Mouse (Mus musculus) heart, embryonic 14.5 days (tissue): ENCODE data around the gene Cacna1b. TPM values are rescaled to one million over a fixed set of nuclear protein-coding genes. Genes with fewer than 3 reads are reported as not detected.

Experiments
- ATAC-seq: fragments of 200-750 bp; cut with Nextera tagmentation; 2 replicates; pipeline ENCODE4 v1.8.0; 2017; ENCODE audit warnings: low read depth, moderate TSS enrichment; ENCODE audit not compliant: insufficient number of reproducible peaks, insufficient read depth, low FRiP score
- H3K27ac ChIP-seq, 2 experiments: fragments of 200-500 bp in 1 of 2; fragments of 300-500 bp in 1 of 2; sonication (generic) in 1 of 2; replicated peaks in 1 of 2; 2 replicates each; pipeline ENCODE4 v1.5.1; 2012 to 2014; ENCODE audit warnings: low read depth in 2 of 2, low read length in 2 of 2, control low read depth in 1 of 2, mild to moderate bottlenecking in 1 of 2, mixed read lengths in 1 of 2; ENCODE audit not compliant: control insufficient read depth in 1 of 2, insufficient read depth in 1 of 2
- H3K27me3 ChIP-seq: fragments of 300-500 bp; sonication (generic); 2 replicates; pipeline ENCODE4 v1.6.1; 2014; ENCODE audit warnings: mild to moderate bottlenecking, low read length, control low read depth; ENCODE audit not compliant: control insufficient read depth, insufficient read depth
- H3K36me3 ChIP-seq: fragments of 300-500 bp; sonication (generic); 2 replicates; pipeline ENCODE4 v1.6.1; 2014; ENCODE audit warnings: mild to moderate bottlenecking, control low read depth, low read length, mixed read lengths; ENCODE audit not compliant: control insufficient read depth, insufficient read depth
- H3K4me1 ChIP-seq, 2 experiments: fragments of 200-500 bp in 1 of 2; fragments of 300-500 bp in 1 of 2; sonication (generic) in 1 of 2; 2 replicates each; pipeline ENCODE4 v1.6.1; 2012 to 2014; ENCODE audit warnings: low read length in 2 of 2, control low read depth in 1 of 2, mixed read lengths in 1 of 2; ENCODE audit not compliant: control insufficient read depth in 2 of 2, insufficient read depth in 2 of 2
- H3K4me2 ChIP-seq: fragments of 300-500 bp; sonication (generic); 2 replicates; pipeline ENCODE4 v1.6.1; 2014; ENCODE audit warnings: mild to moderate bottlenecking, low read length
- H3K4me3 ChIP-seq, 2 experiments: fragments of 200-500 bp in 1 of 2; fragments of 300-500 bp in 1 of 2; sonication (generic) in 1 of 2; 2 replicates each; pipeline ENCODE4 v1.5.1; 2012 to 2014; ENCODE audit warnings: low read length in 2 of 2, mild to moderate bottlenecking in 2 of 2, control low read depth in 1 of 2, low read depth in 1 of 2, moderate library complexity in 1 of 2; ENCODE audit not compliant: control insufficient read depth in 1 of 2, insufficient read depth in 1 of 2
- H3K9ac ChIP-seq: fragments of 300-500 bp; sonication (generic); 2 replicates; pipeline ENCODE4 v1.6.1; 2014; ENCODE audit warnings: mild to moderate bottlenecking, low read length
- H3K9me3 ChIP-seq: fragments of 300-500 bp; sonication (generic); 2 replicates; pipeline ENCODE4 v1.6.1; 2016; ENCODE audit warnings: low read length, control low read depth; ENCODE audit not compliant: control insufficient read depth
- WGBS: fragments of 180-500 bp; shearing (Covaris S2); extraction: QIAGEN DNeasy Blood & Tissue Kit; methylation state at CpG from one replicate; pipeline ENCODE4 v1.1.7; 2014; 5-methylcytosine and 5-hydroxymethylcytosine counted together
- polyA plus RNA-seq: library from polyadenylated mRNA; unstranded; fragments of >200 nt; fragmentation: Nextera tagmentation; extraction: Ambion mirVana; gene quantifications from 2 replicates; pipeline ENCODE4 v1.2.1, GENCODE M21; 2014

Cacna1b gene
- polyA plus RNA-seq, 1 experiment from 2014 or later, result 0.15 TPM

DNA sequence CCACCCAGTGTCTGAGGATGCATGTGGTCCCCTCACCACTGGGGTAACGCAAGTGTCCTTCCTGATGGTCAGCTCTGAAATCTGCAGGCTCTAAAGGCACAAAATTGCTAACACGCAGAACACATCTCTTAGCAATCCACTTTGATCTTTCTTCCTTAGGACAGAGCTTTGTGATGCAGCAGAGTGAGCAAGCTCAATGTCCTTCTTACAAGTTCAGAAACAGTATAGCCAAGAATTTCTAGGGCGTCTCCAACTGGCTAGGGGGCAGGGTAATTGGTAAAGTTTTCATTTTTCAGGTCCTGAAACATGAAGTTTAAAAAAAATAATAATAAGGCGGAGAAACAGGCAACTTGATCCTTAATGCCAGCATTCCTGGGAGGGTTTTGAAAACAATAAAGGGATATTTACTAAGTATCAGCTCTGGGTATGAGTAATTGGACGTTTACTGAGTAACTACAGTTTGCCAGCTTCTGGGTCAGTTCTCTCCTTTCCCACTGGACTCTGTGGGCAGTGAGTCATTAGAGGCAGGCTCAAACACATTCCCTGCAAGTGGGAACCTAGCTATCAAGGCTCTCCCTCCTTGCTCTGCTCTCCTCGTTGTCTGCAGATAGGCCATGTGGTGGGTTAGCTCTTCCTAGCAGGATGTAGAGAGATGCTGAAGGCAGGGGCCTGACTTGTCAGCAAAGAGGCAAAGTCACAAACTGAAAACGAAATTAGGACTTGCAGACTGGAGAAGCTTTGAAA, 200.2 kb downstream of the Cacna1b start:
- no peaks in the 10 kb centered on the region for H3K36me3 ChIP-seq
- H3K27me3 ChIP-seq, result no peaks in the 10 kb centered on the region
- no peak overlapping the region for H3K4me2 ChIP-seq
- no peak overlapping the region for H3K9ac ChIP-seq
- no peaks in the 10 kb centered on the region for H3K4me1 ChIP-seq
- H3K27ac ChIP-seq, result no peak overlapping the region
- H3K4me3 ChIP-seq, result no peak overlapping the region
- WGBS, result 68% methylated on average over 7 of the region's 7 CpGs
- no peak for ATAC-seq
- H3K9me3 ChIP-seq, result no peaks in the 10 kb centered on the region

DNA sequence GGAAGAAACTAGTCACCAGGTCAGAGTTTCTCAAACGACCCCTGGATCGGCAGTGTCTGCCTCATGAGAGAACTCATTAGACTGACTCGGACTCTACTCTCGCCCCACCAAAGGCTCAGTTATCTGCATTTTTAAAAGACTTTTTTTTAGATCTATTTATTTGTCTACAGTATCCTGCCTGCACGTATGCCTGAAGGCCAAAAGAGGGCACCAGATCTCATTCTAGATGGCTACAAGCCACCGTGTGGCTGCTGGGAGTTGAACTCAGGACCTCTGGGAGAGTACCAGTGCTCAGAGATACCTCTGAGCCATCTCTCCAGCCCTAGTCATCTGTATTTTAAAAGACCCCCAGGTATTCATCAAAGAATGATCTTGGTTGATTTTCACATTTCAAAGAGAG, 201.0 kb downstream of the Cacna1b start:
- Histone ChIP-seq H3K4me1 (0 out of 4 replicates have a peak, but pooled peaks cover 0 to 4% of the 10 kb centered on the region in 2 experiments), H3K36me3 (no peaks in the 10 kb centered on the region), H3K27ac (no peak overlapping the region), H3K4me3 (no peak overlapping the region), H3K4me2 (no peak overlapping the region), H3K9ac (no peak overlapping the region), H3K9me3 (no peaks in the 10 kb centered on the region), H3K27me3 (no peaks in the 10 kb centered on the region)
- ATAC-seq, result no peak
- WGBS, result 77% methylated on average over 6 of the region's 6 CpGs

DNA sequence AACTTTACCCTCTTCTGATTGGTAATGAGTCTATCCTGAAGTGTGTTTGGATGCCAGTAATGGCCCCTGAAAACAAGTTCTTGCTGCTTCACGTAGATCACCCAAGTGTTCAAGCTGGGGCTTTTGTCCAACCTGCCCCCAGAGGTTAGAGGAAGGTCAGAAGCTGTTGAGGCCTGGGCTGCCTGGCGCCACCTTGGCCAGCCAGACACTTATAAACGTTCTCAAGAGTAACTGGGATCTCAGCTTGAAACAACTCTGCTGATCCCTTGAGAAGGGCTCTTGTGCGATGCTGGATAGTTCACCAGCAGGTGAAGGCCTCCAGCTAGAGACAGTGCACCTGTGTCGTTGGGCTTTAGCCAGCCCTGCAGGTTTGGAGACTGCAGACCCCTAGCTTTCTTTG, 202.8 kb downstream of the Cacna1b start:
- WGBS, result 59% methylated on average over 5 of the region's 5 CpGs
- peaks cover 2 to 9% of the 10 kb centered on the region in 2 experiments; a peak in 2 of 4 replicates for H3K4me1 ChIP-seq
- no peak overlapping the region for H3K4me3 ChIP-seq
- H3K27ac ChIP-seq, result no peak overlapping the region
- H3K4me2 ChIP-seq, result no peak overlapping the region
- H3K9ac ChIP-seq, result no peak overlapping the region
- H3K9me3 ChIP-seq, result no peaks in the 10 kb centered on the region
- no peaks in the 10 kb centered on the region for H3K36me3 ChIP-seq
- no peaks in the 10 kb centered on the region for H3K27me3 ChIP-seq
- no peak for ATAC-seq

DNA sequence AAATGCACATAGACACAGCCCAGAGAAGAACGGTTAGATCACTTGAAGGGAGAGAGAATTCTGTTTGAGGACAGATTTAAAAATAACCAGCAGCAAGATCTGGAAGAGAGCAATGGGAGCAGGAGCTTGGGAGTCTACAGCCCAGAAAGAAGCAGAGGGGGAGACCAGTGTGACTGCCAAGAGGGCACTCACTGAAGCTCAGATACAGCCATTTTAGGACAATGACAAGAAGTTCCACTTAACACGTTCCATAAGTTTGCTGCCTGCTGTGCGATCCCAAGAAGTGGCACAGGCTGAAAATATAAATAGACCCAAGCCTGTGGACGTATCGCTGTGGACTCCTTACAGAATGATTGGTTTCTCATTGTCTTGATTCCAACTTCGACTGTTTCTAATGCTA, 206.6 kb downstream of the Cacna1b start:
- H3K4me3 ChIP-seq, result no peak overlapping the region; a peak in 1 of 4 replicates
- no peaks in the 10 kb centered on the region for H3K27me3 ChIP-seq
- H3K27ac ChIP-seq, result peak overlapping the region; percentile 73 to 91
- H3K36me3 ChIP-seq, result no peaks in the 10 kb centered on the region
- 33% methylated on average over 6 of the region's 6 CpGs for WGBS
- peak; percentile 78; the same call in 1 of the 2 replicates for ATAC-seq
- no peaks in the 10 kb centered on the region for H3K9me3 ChIP-seq
- peak overlapping the region; percentile 38 for H3K4me2 ChIP-seq
- H3K9ac ChIP-seq, result no peak overlapping the region
- peaks cover 8 to 23% of the 10 kb centered on the region in 2 experiments for H3K4me1 ChIP-seq

DNA sequence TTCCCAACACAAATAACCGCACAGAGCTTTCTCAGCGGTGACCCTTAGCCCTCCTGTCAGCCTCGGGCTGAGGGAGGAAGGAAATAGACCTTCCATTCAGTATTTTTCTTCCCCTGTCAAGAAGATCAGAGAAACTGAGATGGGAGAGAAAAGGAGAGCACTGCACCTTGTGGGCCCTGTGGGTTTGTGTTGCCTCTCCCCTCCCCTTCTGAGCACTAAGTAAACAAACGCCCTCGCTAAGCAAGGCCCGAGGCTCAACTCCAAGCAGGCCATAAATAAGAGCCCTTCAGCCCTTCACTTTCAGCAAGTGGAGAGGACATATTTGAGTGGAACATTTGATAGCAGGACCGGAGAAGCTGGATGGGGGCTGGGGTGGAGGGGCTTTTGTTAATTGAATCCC, 209.0 kb downstream of the Cacna1b start:
- H3K9ac ChIP-seq, result no peak overlapping the region
- ATAC-seq, result no peak
- no peaks in the 10 kb centered on the region for H3K36me3 ChIP-seq
- WGBS, result 31% methylated on average over 7 of the region's 7 CpGs
- H3K27me3 ChIP-seq, result no peaks in the 10 kb centered on the region
- H3K4me3 ChIP-seq, result no peak overlapping the region
- no peak overlapping the region for H3K4me2 ChIP-seq
- H3K4me1 ChIP-seq, result peaks cover 8 to 23% of the 10 kb centered on the region in 2 experiments
- H3K9me3 ChIP-seq, result no peaks in the 10 kb centered on the region
- H3K27ac ChIP-seq, result no peak overlapping the region

Other genes with a start within 250 kb of the Cacna1b start
- gene Ehmt1, start 156.5 kb upstream of the Cacna1b start, polyA plus RNA-seq, result 49.7 and 53.4 TPM in 2 replicates
- 11.9 and 13.8 TPM in 2 replicates for gene Arrdc1, start 172.1 kb upstream of the Cacna1b start, polyA plus RNA-seq
- 10.6 and 11.0 TPM in 2 replicates for gene Zmynd19, start 186.6 kb upstream of the Cacna1b start, polyA plus RNA-seq
- gene Dph7, start 199.2 kb upstream of the Cacna1b start, polyA plus RNA-seq, result 15.9 and 19.3 TPM in 2 replicates
- 137 and 139 TPM in 2 replicates for gene Mrpl41, start 211.9 kb upstream of the Cacna1b start, polyA plus RNA-seq
- gene Pnpla7, start 212.9 kb upstream of the Cacna1b start, polyA plus RNA-seq, result 13.2 and 15.1 TPM in 2 replicates